Mouse (Mus musculus) heart, postnatal 0 days (tissue): Measurements from ENCODE around the gene Sgms1.

ENCODE experiments used
- CTCF ChIP-seq: IDR thresholded peaks from 2 replicates; pipeline ENCODE4 v1.5.1; 2016; ENCODE audit warnings: antibody characterized with exemption, control low read depth, low read depth
- EP300 ChIP-seq: IDR thresholded peaks from 2 replicates; pipeline ENCODE4 v1.6.1; 2016; ENCODE audit warnings: antibody characterized with exemption, low read depth

DNA sequence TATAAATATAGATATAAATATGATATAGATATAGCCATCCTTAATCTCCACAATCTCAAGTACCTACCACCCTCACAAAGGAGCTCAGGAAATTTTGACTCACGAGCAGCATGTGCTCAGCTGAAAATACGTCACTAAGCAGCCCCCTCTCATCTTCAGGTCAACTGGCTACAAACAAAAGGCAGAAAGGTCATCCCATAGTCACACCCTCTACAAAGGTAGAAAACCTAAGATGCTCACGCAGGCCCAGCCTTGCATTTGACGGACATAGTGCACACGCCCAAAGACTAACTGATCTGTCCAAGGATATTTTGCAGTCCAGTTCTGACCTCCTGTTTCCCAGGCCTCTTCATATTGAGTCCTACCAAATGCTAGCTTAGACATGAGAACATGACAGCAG is 159.2 kb downstream of the Sgms1 start:
- TF ChIP-seq EP300 (no peak), CTCF (no peak)
